Mouse (Mus musculus) left cerebral cortex, adult 18-20 months (tissue): ENCODE data around the gene Nudt19. TPM values are rescaled to one million over a fixed set of nuclear protein-coding genes. Genes with fewer than 3 reads are reported as not detected.
"Not testable (repeated sequence)": the region's sequence is repeated elsewhere in the genome, so short reads cannot be mapped to it uniquely, and the experiment has no call there.

Source experiments
- DNase-seq, 2 experiments: peaks; one replicate each; pipeline ENCODE4 v3.0.0; 2021 to 2022; ENCODE audit warnings: low spot score in 2 of 2, mixed read lengths in 1 of 2
- total RNA-seq, 2 experiments: library from RNA; stranded (reverse); gene quantifications; 2 replicates each; pipeline ENCODE4 v1.2.3; 2021

Nudt19 gene
- total RNA-seq, 2 experiments from 2014 or later, result 68.2 to 70.0 TPM

DNA sequence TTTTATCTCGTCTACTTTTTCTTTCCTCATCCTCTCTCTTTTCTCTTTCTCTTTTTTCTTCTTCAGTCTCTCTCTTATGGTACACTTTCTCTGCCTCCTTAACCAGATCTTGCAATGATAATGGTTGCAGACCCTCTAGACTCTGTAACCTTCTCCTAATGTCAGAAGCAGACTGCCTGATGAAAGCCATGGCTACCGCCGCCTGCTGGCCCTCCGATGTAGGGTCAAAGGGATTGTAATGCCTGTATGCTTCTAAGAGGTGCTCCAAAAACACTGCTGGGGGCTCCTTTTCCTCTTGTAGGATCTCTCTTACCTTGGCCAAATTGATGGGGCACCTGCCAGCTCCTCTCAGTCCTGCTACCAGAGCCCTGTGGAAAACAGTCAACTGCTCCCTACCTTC, 13.6 kb upstream of the Nudt19 start:
- not testable (repeated sequence) for DNase-seq

DNA sequence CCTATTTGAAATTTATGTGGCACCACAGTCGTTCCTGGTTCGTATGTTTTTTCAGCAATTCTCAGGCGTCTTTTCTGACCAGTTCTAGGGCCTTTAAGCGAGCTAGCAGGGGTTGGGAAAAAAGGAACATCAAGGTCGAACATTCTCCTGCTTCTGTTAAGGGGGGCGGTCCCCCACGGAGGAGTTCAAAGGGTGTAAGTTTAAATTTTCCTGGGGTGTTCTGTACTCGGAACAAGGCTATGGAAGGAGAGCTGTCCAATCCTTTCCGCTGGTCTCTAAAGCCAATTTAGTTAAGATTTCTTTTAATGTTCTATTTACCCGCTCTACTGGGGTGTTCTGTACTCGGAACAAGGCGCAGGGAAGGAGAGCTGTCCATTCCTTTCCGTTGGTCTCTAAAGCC, 9.9 kb upstream of the Nudt19 start:
- not testable (repeated sequence) for DNase-seq

DNA sequence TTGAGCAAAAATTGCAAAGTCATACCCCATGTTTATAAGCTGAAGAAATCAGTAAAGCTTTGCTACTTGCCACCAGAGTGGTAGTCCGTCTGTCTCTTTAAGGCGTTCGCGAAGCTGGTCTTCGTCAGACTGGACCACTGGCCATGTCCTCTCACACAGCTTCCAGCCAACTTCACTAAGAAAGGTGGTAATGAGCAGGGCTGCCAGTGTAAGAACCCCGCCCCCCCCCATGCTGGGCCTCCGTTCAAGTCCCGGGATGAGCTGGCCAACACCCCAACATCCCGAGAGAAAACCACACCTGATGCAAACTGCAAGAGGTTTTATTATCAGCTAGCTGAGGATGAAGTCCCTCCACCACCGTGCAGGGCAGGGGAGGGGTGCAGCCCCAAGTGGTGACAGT, 8.8 kb upstream of the Nudt19 start:
- not testable (repeated sequence) for DNase-seq

DNA sequence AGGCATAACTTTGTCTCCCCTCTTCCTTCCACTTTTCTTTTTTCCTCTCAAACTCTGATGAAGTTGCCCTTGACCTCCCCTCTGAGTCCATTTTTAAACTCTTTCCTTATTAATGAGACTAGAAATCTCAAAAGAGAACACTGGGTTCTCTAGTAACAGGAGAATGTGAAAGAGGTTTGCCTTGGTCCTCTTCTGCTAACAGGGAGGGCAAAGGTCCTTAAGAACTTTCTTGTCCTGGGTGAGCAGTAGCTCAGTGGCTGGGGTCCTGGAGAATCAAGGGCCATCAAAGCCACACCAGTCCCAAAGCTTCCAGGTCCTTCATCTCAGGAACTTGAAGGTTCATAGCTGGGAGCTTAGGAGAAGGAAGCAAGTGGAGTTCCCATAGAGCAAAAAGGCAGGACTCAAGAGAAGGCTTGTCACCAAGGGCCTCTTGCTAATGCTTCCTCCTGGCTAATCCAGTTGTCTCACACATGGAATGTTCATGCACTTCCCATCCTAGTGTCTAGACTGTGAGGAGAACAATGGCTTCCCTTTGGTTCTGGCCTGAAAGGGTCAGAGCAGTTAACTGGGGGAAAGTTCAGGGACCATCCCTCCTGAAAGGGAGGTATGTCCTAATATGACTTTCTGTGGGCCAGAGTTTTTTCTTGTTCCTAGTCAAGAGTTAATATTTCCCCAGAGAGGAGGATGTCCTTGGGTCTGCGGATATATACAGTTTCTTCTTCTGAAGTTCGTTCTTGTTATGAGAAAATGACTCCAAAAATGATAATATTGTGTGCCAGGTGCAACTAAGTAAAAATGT, 8.2 kb upstream of the Nudt19 start:
- no peak for DNase-seq

DNA sequence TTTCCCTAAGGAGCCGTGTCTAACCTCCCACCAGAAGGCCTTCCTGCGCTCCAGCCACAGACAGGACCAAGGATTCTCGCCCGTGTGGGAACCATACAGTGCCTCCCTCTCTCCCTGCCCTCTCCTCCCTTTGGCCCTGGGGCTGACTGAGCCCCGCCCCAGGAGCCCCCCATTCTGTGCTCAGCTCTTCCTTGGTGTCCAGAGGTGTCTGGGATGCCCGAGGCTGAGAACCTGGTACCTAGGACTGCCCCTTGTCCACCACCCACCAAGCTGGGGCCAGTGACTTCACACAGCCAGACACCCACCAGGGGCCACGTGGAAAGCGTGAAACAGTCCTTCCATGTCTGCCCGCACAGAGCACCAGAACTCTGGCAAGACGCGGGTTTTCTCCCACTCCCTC, 7.0 kb upstream of the Nudt19 start:
- no peak for DNase-seq

DNA sequence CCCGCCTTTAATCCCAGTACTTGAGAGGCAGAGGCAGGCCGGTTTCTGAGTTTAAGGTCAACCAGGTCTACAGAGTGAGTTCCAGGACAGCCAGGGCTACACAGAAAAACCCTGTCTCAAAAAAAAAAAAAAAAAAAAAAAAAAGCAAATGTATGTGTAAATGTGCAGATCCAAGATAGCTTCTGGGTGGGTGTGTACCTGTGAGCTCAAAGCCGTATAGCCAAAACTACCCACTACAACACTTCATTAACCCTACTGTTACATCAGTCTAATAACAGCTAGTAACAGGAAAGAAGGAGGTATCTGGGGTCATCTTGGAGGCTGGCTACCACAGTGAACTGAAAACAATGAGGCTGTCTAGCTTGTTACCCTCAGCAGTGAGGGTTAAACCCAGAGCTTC, 3.7 kb upstream of the Nudt19 start:
- DNase-seq, result no peak

DNA sequence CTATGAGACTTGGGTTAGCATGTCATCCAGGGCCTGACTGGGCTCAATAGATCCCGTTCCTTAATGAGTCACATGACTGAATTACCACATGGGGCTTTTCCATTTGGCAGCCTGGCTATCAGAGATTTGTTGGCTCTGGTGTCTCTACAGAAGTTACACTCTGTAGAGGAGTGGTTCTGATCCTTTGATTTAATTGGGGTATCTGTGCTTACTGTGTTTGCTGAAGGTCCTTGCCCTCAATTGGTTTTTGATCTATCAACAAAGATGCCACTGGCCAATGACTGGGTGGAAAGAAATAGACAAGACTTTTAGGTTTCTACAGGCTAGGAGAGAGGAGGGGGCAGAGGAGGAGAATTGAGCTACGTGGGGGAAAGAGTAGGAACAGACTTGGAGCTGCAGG, 2.6 kb upstream of the Nudt19 start:
- DNase-seq, result no peak

DNA sequence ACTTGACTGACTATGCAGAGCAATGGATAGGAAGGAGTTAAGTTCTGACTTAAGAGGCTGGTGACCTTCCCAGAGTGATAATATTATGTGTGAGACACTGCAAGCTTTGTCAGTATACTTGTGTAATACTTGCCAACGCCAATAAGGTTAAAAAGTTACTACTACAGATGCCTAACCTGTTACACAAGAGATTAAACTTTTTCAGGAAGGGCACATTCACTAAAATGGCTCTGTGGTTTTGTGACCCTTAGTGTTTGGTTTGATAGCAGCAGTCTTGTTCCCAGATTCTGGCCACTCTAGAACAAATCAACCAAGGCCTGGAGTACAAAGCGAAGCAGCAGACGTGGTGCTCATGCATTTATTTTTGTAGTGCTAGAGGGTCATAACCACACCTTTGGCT, 1.5 kb upstream of the Nudt19 start:
- DNase-seq, result no peak

DNA sequence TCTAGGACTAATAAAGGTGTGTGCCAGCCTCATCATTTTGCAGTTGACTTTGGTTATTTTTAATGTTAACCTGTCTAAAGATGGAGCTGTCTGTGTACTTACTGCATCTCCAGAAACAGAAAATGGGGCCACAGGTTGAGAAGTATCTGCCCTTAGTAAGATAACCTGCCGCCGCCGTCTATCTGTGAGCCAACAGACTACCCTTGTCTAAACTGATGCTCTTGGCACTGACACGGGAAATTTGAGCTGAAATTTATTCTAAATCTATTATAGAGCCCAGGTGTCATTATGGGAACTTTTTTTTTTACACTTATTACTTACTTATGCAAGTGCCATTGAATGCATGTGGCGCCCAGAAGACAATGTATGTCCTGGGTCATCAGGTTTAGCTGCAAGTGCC, 801 bp upstream of the Nudt19 start:
- no peak for DNase-seq

DNA sequence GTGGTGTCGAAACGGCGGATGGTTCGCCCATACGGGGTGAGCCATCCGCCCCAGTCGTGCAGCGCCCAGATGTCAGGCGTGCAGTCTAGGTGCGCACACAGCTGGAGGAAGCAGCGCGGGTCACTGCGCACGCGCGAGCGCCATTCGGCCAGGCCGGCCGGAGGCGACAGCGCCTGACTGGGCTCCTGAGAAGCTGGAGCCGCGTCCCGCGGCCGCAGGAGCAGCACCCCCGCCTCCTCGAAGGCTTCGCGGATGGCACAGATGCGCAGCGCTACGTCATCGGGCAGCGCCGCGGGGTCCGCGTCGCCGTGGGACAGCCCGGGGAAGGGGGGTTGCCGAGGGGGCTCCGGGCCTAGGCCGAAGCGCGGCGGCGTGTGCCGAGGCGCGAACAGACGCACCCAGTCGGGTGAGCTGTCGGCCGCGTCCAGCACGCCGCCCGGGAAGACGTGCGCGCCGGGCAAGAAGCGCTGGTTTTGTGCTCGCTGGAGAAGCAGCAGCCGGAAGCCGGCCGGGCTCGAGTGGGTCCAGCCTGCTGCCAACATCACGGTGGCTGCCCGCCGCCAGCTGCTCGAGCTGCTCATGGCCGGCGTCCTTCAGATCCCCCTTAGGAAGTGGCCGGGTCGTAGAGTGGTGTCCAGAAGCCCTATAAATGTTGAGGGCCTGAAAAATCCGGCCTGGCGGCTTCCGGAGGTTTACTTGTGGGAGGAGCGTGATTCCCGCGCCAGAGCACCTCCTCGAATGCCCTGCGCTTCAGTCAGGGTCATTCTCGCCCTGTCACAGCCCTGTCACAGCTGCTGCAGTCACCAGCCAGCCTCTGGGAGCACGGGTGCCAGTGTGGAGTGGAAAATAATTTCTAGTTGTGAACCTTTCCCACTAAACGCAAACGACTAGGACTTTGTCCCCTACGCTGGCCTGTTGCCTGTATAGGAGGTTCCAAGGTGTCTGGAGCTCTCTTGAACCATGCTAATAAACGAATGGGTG, 590 bp downstream of the Nudt19 start:
- peak; percentile 88 to 92 for DNase-seq

DNA sequence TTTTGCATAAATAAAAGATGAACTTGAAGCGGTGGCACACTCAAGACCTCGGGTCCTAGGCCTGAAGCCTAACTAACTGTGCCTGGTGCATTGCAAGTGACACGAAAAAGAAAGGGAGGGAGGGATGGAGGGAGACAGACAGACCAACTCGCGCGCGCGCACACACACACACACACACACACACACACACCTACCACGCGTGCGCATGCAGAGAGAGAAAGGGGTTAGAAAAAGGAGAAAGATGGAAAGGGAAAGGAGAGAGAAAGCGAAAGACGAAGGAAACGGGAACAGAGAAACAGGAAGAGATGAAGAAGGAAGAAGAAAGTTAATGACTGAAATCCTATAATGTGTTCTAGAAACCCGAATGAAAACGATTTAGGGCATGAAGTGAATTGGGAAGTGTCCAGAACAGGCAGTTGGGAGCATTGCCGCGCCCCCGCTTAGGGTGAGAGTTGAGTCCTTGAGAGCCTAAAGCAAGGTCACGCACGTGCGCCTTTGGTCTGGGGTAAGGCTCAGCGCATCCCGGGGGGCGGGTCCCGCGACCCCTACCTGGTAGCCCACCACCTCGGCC, 1.4 kb downstream of the Nudt19 start:
- peak; percentile 30 to 46 for DNase-seq

DNA sequence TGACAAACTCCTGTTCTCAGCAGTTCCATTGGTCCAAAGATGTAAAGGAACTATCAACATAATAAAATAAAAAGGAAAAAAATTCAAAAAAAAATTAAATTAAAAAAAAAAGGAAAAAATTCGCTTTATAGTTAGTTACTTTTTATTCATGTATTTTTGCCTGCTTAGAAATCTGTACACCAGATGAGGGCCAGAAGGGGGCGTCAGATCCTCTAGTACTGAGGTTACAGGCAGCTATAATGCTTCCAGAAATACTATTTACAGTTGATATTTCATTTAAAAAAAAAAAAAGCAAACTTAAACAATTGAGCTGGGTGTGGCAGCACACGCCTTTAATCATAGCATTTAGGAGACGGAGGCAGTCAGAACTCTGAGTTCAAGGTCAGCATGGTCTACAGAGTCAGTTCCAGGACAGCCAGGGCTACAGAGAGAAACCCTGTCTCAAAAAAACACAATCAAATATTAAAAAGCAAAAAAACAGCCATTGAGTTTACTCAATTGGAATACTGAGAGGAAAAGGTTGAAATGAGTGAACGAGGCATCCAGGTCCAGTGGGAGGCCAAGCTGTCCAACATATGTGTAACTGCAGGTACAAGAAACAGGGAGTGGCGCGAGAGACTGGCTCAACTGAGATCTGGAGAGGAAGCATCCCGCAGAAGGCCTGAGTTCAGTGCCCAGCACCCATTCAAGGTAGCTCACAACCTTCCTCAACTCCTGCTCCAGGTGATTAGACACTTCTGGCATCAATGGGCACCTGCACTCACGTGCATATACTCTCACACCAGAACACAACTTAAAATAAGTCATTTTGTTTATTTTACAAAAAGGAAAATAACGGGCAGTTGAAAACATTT, 2.1 kb downstream of the Nudt19 start:
- DNase-seq, result peak; percentile 47 to 52

DNA sequence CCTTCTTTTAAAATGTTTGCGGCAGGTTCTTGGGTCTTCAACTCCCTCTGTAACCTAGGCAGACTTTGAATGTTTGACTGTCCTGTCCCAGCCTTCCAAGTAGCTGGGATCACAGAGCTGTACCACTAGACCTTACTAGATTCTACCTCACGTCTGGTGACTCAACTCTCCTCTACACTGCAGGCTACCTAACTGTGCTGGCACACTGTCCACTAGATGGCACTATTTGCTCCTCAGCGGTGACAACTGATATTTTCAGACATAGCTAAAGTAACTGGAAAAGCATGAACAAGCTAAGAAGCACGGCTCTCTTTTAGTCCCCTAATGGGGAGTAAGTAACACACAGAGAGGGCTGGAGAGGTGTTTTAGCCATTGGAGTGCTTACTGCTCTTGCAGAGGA, 10.2 kb downstream of the Nudt19 start:
- DNase-seq, result peak; percentile 56 to 72

DNA sequence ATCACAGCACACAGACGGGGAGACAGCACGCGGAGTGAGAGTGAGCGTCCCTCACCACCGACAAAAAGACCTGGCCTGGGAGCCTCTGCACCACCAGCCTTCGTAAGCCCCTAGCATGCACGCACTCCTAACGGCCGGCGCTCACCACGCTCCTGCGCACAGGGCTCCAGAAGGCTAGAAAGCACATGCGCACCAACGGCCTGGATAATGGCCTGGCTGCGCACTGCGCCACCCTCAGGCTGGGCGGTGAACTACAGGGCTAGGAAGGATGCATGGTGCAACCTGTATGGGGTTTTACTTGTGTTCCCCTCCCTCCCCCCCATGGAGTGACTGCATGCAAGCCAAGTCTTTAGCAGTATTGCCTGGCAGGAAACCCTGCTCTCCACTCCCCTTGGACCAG, 18.5 kb downstream of the Nudt19 start, which contains the start of gene Tdrd12:
Gene Tdrd12, minus strand, starts transcription at position 184 of the 400 bp plus-strand sequence.
- no peak for DNase-seq

DNA sequence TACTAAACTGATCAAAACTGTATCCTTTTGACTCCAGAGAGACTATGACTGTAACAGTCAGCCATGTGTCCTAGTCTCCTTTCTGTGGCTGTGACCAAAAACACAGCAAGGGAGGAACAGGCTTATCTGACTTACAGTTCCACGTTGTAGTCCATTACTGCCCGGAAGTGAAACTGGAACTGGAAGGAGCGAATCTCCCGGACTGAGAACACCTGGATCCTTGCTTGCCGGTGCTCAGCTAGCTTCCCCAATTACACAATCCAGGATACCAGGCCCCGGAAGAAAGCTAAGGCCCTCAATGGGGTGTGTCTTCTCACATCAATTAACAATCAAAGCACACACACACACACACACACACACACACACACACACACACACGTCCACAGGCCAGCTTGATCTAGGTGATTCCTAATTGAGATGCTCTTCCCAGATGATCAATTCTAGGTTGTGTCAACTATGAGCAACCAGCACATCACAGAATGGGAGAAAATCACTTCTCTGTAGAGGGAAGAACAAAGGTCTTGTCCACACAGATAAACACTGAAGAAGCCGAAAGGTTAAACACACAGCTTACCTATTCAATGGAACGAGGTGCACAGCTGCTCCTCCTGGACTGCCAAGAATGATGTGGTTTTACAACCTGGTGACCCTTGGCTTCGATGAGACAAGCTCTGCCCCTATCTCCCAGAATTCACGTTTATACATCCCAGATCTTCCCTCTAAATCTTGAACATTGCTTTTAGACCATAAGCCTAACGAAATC, 20.2 kb downstream of the Nudt19 start:
- DNase-seq, result no peak

DNA sequence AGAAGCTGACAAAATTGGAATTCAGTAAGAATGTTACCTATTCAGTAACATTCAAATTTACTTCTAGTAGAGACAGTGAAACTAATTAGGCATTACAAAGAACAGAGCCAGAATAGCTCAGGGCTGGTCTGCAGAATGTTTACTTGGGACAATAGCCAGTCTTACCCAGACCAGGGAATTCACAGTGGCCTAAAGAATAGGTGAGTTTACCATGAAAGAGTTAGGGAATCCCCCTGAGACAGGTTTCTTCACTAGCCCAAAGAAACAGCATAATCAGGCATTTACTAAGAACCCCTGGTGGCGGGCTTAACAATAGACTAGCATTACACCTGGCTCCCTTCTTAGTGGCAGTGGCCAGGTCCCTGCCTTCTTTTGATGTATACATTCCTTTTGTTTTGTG, 25.6 kb downstream of the Nudt19 start:
- not testable (repeated sequence) for DNase-seq

DNA sequence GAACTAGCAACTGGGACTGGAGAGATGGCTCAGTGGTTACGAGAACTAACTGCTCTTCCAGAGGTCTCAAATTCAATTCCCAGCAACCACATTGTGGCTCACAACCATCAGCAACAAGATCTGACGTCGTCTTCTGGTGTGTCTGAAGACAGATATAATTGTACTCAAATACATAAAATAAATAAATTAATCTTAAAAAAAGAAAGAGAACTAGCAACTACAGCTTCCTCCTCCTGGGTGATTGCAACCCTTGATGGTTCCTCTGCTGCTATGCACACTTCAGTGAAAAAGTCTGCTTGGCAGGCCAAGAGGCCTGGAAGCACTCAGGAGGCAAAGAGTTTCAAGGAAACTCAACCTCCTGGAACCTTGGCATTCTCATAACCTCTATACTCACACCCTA, 26.1 kb downstream of the Nudt19 start:
- DNase-seq, result no peak

DNA sequence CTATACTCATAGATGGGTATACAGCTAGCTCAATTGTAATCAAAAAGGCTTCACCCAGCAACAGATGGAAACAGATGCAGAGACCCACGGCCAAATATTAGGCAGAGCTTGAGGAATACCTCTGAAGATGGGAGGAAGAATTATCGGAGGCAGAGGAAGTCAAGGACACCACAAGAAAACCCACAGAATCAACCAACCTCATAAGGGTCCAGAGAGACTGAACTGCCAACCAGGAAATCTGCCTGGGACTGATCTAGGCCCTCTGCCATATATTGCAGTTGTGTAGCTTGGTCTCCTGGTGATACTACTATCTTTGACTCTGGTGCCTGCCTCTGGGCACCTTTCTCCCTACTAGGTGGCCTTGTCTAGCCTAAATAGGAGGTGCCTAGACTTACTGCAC, 29.3 kb downstream of the Nudt19 start:
- DNase-seq, result no peak

DNA sequence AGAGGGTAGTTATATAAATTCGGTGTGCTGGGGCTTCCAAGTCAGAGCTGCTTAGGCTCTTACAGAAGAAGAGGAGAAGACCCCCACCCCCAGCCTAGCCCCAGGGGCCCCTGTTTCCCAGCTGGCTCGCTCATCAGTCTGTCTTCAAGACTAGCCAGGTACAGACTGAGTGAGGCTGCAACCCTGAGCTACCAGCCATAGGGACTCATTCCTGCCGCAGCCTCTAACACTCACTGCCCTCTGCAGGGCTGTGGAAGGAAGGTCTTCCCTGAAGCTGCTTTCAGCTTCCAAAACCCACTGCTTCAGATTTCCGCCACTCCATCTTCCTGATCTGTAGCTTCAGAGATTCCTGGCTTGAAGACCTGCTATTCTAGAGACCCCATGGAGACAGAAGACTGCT, 54.1 kb downstream of the Nudt19 start:
- DNase-seq, result no peak

DNA sequence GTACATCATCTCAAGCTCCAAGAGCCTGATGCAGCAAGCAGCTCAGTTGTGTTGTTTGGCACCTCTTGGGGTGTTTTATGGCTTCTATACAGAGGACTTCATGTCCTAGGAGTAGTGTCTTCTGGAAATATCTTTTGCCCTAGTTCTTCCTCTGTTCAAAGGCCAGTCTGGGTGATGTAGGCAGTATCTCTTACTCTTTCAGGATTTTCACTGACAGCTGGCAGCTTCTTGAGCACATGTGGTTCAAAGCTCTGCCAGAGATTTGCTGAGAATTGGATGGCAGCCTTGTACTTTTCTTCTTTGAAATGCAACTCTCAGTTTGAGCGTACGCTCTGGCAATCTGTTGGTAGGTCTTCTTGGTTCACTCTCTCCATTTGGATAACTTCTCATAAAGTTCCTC, 58.6 kb downstream of the Nudt19 start:
- DNase-seq, result peak; percentile 5 to 8
